Mouse (Mus musculus): ENCODE measurements around the gene Cela3b. TPM values are rescaled to one million over a fixed set of nuclear protein-coding genes. Genes with fewer than 3 reads are reported as not detected.
"Not testable (repeated sequence)": the region's sequence is repeated elsewhere in the genome, so short reads cannot be mapped to it uniquely, and the experiment has no call there.

Cela3b gene
- total RNA-seq, 2 experiments from 2014 or later = not detected

GRCm38 (mm10) chr4:137417712-137418564 lies 12.4 kb downstream of the Cela3b start:
- no peak for DNase-seq

- no peak for DNase-seq
These were observed 15.4 kb downstream of the Cela3b start for GRCm38 (mm10) chr4:137414936-137415335.

- DNase-seq = not testable (repeated sequence)
These were observed 18.1 kb downstream of the Cela3b start for GRCm38 (mm10) chr4:137412185-137412709.

- DNase-seq = no peak
These were observed 20.6 kb downstream of the Cela3b start, which contains the start of gene Cela3a for GRCm38 (mm10) chr4:137409691-137410090. Gene Cela3a, minus strand, starts transcription at chr4:137409791.

GRCm38 (mm10) chr4:137405571-137405970 lies 24.8 kb downstream of the Cela3b start:
- no peak for DNase-seq

- peak; percentile 78 to 87 for DNase-seq
These were observed 33.5 kb downstream of the Cela3b start for GRCm38 (mm10) chr4:137396641-137397525.

GRCm38 (mm10) chr4:137393378-137394135 lies 36.8 kb downstream of the Cela3b start:
- DNase-seq = peak; percentile 74 to 87

GRCm38 (mm10) chr4:137392874-137393273 lies 37.5 kb downstream of the Cela3b start:
- no peak for DNase-seq

- DNase-seq = no peak
These were observed 39.1 kb downstream of the Cela3b start for GRCm38 (mm10) chr4:137391287-137391686.

GRCm38 (mm10) chr4:137390196-137390595 lies 40.1 kb downstream of the Cela3b start:
- DNase-seq = no peak

- DNase-seq = peak; percentile 53 to 59
These were observed 41.4 kb downstream of the Cela3b start for GRCm38 (mm10) chr4:137388983-137389382.

GRCm38 (mm10) chr4:137388059-137388794 lies 42.1 kb downstream of the Cela3b start:
- DNase-seq = peak; percentile 93 to 94

- DNase-seq = no peak
These were observed 42.8 kb downstream of the Cela3b start for GRCm38 (mm10) chr4:137387482-137388058.

GRCm38 (mm10) chr4:137380702-137381605 lies 49.4 kb downstream of the Cela3b start:
- DNase-seq = no peak

GRCm38 (mm10) chr4:137379713-137380255 lies 50.6 kb downstream of the Cela3b start:
- no peak for DNase-seq

GRCm38 (mm10) chr4:137379085-137379484 lies 51.3 kb downstream of the Cela3b start:
- no peak for DNase-seq

- no peak for DNase-seq
These were observed 52.6 kb downstream of the Cela3b start for GRCm38 (mm10) chr4:137377526-137378304.

- no peak for DNase-seq
These were observed 53.6 kb downstream of the Cela3b start for GRCm38 (mm10) chr4:137376778-137377177.

Measured in heart, adult 18-20 months (tissue).